Mouse (Mus musculus) forebrain, embryonic 12.5 days (tissue): ENCODE measurements around the gene Dpep1. TPM values are rescaled to one million over a fixed set of nuclear protein-coding genes. Genes with fewer than 3 reads are reported as not detected.
A peak's percentile ranks its signal among the peaks of the same experiment; 100 is the strongest.
"Not testable (repeated sequence)": the region's sequence is repeated elsewhere in the genome, so short reads cannot be mapped to it uniquely, and the experiment has no call there.

Experiments used
- ATAC-seq: fragments of 200-750 bp; cut with Nextera tagmentation; 2 replicates; pipeline ENCODE4 v1.8.0; 2017; ENCODE audit warnings: moderate TSS enrichment; ENCODE audit not compliant: low FRiP score
- H3K27ac ChIP-seq: fragments of 300-500 bp; sonication (generic); 2 replicates; pipeline ENCODE4 v1.5.1; 2016; ENCODE audit warnings: mild to moderate bottlenecking
- H3K27me3 ChIP-seq: fragments of 300-500 bp; sonication (generic); 2 replicates; pipeline ENCODE4 v1.6.1; 2016; ENCODE audit warnings: mild to moderate bottlenecking
- H3K36me3 ChIP-seq: fragments of 300-500 bp; sonication (generic); replicated peaks from 2 replicates; pipeline ENCODE4 v1.6.1; 2016; ENCODE audit warnings: mild to moderate bottlenecking
- H3K4me1 ChIP-seq: fragments of 300-500 bp; sonication (generic); 2 replicates; pipeline ENCODE4 v1.6.1; 2016
- H3K4me2 ChIP-seq: fragments of 300-500 bp; sonication (generic); 2 replicates; pipeline ENCODE4 v1.6.1; 2016; ENCODE audit warnings: mild to moderate bottlenecking, moderate library complexity
- H3K4me3 ChIP-seq: fragments of 300-500 bp; sonication (generic); replicated peaks from 2 replicates; pipeline ENCODE4 v1.5.1; 2016; ENCODE audit warnings: mild to moderate bottlenecking
- H3K9ac ChIP-seq: fragments of 300-500 bp; sonication (generic); 2 replicates; pipeline ENCODE4 v1.6.1; 2016; ENCODE audit warnings: mild to moderate bottlenecking
- H3K9me3 ChIP-seq: fragments of 300-500 bp; sonication (generic); 2 replicates; pipeline ENCODE4 v1.6.1; 2016
- WGBS: fragments of 180-500 bp; shearing (Covaris S2); methylation state at CpG from one replicate; pipeline ENCODE4 v1.1.7; 2016; 5-methylcytosine and 5-hydroxymethylcytosine counted together
- polyA plus RNA-seq: library from polyadenylated mRNA; unstranded; fragments of >200 nt; fragmentation: Nextera tagmentation; extraction: Ambion mirVana; gene quantifications from 2 replicates; pipeline ENCODE4 v1.2.1, GENCODE M21; 2016

Gene Dpep1
- polyA plus RNA-seq, 1 experiment from 2014 or later = 0.52 TPM

- ATAC-seq = no peak
- Histone ChIP-seq H3K36me3 (no peaks in the 10 kb centered on the region), H3K4me1 (no peaks in the 10 kb centered on the region), H3K9ac (no peak overlapping the region), H3K27me3 (no peaks in the 10 kb centered on the region), H3K4me3 (no peak overlapping the region), H3K27ac (no peak overlapping the region), H3K9me3 (peaks cover 12% of the 10 kb centered on the region; the same call in 1 of the 2 replicates), H3K4me2 (no peak overlapping the region)
- WGBS = 70% methylated on average over 3 of the region's 3 CpGs
These were observed 4.7 kb upstream of the Dpep1 start for GRCm38 (mm10) chr8:123181391-123181790.

GRCm38 (mm10) chr8:123188006-123188405, 2.0 kb downstream of the Dpep1 start:
- no peak overlapping the region for H3K4me3 ChIP-seq
- no peaks in the 10 kb centered on the region for H3K9me3 ChIP-seq
- peaks cover 5% of the 10 kb centered on the region; the same call in 1 of the 2 replicates for H3K4me1 ChIP-seq
- H3K27ac ChIP-seq = no peak overlapping the region
- H3K9ac ChIP-seq = no peak overlapping the region
- ATAC-seq = no peak
- WGBS = 86% methylated on average over 2 of the region's 2 CpGs
- H3K4me2 ChIP-seq = no peak overlapping the region
- H3K36me3 ChIP-seq = no peaks in the 10 kb centered on the region
- no peaks in the 10 kb centered on the region; the same call in 1 of the 2 replicates for H3K27me3 ChIP-seq

- no peak overlapping the region for H3K4me3 ChIP-seq
- no peak overlapping the region for H3K9ac ChIP-seq
- WGBS = 82% methylated on average over 7 of the region's 7 CpGs
- H3K27ac ChIP-seq = no peak overlapping the region
- no peaks in the 10 kb centered on the region for H3K36me3 ChIP-seq
- no peak for ATAC-seq
- H3K4me2 ChIP-seq = no peak overlapping the region
- H3K27me3 ChIP-seq = no peaks in the 10 kb centered on the region; the same call in 1 of the 2 replicates
- H3K9me3 ChIP-seq = no peaks in the 10 kb centered on the region
- H3K4me1 ChIP-seq = peaks cover 5% of the 10 kb centered on the region; the same call in 1 of the 2 replicates
These were observed 2.8 kb downstream of the Dpep1 start for GRCm38 (mm10) chr8:123188841-123189240.

- H3K9me3 ChIP-seq = no peaks in the 10 kb centered on the region
- H3K4me1 ChIP-seq = peaks cover 5% of the 10 kb centered on the region; the same call in 1 of the 2 replicates
- H3K36me3 ChIP-seq = no peaks in the 10 kb centered on the region
- no peak overlapping the region for H3K4me3 ChIP-seq
- ATAC-seq = no peak
- H3K27me3 ChIP-seq = no peaks in the 10 kb centered on the region; the same call in 1 of the 2 replicates
- no peak overlapping the region for H3K27ac ChIP-seq
- H3K9ac ChIP-seq = no peak overlapping the region
- no peak overlapping the region for H3K4me2 ChIP-seq
- 3% methylated on average over 9 of the region's 9 CpGs for WGBS
These were observed 4.6 kb downstream of the Dpep1 start for GRCm38 (mm10) chr8:123190678-123191077.

- ATAC-seq = no peak
- H3K27me3 ChIP-seq = no peaks in the 10 kb centered on the region; the same call in 1 of the 2 replicates
- no peaks in the 10 kb centered on the region for H3K9me3 ChIP-seq
- H3K4me1 ChIP-seq = peaks cover 5% of the 10 kb centered on the region; the same call in 1 of the 2 replicates
- H3K4me3 ChIP-seq = no peak overlapping the region
- no peak overlapping the region for H3K9ac ChIP-seq
- no peak overlapping the region for H3K4me2 ChIP-seq
- WGBS = 60% methylated on average over 7 of the region's 8 CpGs
- no peaks in the 10 kb centered on the region for H3K36me3 ChIP-seq
- no peak overlapping the region for H3K27ac ChIP-seq
These were observed 5.9 kb downstream of the Dpep1 start for GRCm38 (mm10) chr8:123191908-123192307.

GRCm38 (mm10) chr8:123193771-123194170, 7.7 kb downstream of the Dpep1 start:
- Histone ChIP-seq H3K4me2 (no peak overlapping the region), H3K27me3 (no peaks in the 10 kb centered on the region; the same call in 1 of the 2 replicates), H3K9me3 (no peaks in the 10 kb centered on the region), H3K9ac (no peak overlapping the region), H3K27ac (no peak overlapping the region), H3K4me3 (no peak overlapping the region), H3K36me3 (no peaks in the 10 kb centered on the region), H3K4me1 (peaks cover 5% of the 10 kb centered on the region; the same call in 1 of the 2 replicates)
- ATAC-seq = no peak
- 89% methylated on average over 9 of the region's 9 CpGs for WGBS

GRCm38 (mm10) chr8:123197016-123197415, 11.0 kb downstream of the Dpep1 start:
- H3K27me3 ChIP-seq, H3K4me1 ChIP-seq, H3K9ac ChIP-seq, H3K27ac ChIP-seq, H3K36me3 ChIP-seq, H3K4me3 ChIP-seq, H3K4me2 ChIP-seq, H3K9me3 ChIP-seq, ATAC-seq: not testable (repeated sequence)
- WGBS = 85% methylated on average over 5 of the region's 5 CpGs

- no peak overlapping the region for H3K9ac ChIP-seq
- no peak overlapping the region for H3K4me3 ChIP-seq
- no peaks in the 10 kb centered on the region for H3K9me3 ChIP-seq
- 0 out of 2 replicates have a peak, but pooled peaks cover 6% of the 10 kb centered on the region for H3K27me3 ChIP-seq
- H3K4me2 ChIP-seq = no peak overlapping the region
- H3K27ac ChIP-seq = no peak overlapping the region
- WGBS = 76% methylated on average over 14 of the region's 14 CpGs
- H3K4me1 ChIP-seq = no peaks in the 10 kb centered on the region
- H3K36me3 ChIP-seq = peaks cover 4% of the 10 kb centered on the region
- no peak for ATAC-seq
These were observed 13.8 kb downstream of the Dpep1 start for GRCm38 (mm10) chr8:123199864-123200263.

GRCm38 (mm10) chr8:123202288-123202687, 16.2 kb downstream of the Dpep1 start:
- H3K4me3 ChIP-seq = no peak overlapping the region
- peaks cover 25% of the 10 kb centered on the region for H3K36me3 ChIP-seq
- H3K27ac ChIP-seq = no peak overlapping the region
- no peak overlapping the region for H3K9ac ChIP-seq
- H3K9me3 ChIP-seq = no peaks in the 10 kb centered on the region
- ATAC-seq = no peak
- 0 out of 2 replicates have a peak, but pooled peaks cover 6% of the 10 kb centered on the region for H3K27me3 ChIP-seq
- 32% methylated on average over 5 of the region's 5 CpGs for WGBS
- H3K4me2 ChIP-seq = no peak overlapping the region
- H3K4me1 ChIP-seq = no peaks in the 10 kb centered on the region

- ATAC-seq = no peak
- H3K4me3 ChIP-seq = no peak overlapping the region
- H3K4me1 ChIP-seq = no peaks in the 10 kb centered on the region
These were observed 17.5 kb downstream of the Dpep1 start for GRCm38 (mm10) chr8:123203571-123203970.

GRCm38 (mm10) chr8:123211876-123212275, 25.8 kb downstream of the Dpep1 start:
- Histone ChIP-seq H3K9me3 (no peaks in the 10 kb centered on the region), H3K27ac (no peak overlapping the region), H3K4me1 (peaks cover 25% of the 10 kb centered on the region), H3K27me3 (no peaks in the 10 kb centered on the region), H3K36me3 (peaks cover 35% of the 10 kb centered on the region), H3K9ac (peak overlapping the region; percentile 80), H3K4me3 (peak overlapping the region; percentile 74), H3K4me2 (peak overlapping the region; percentile 86)
- WGBS = 56% methylated on average over 10 of the region's 10 CpGs
- no peak for ATAC-seq

More at GRCm38 (mm10) chr8:123203571-123203970, 17.5 kb downstream of the Dpep1 start:
- no peak overlapping the region for H3K4me2 ChIP-seq
- H3K27me3 ChIP-seq = 0 out of 2 replicates have a peak, but pooled peaks cover 6% of the 10 kb centered on the region
- no peaks in the 10 kb centered on the region for H3K9me3 ChIP-seq
- no peak overlapping the region for H3K27ac ChIP-seq
- H3K9ac ChIP-seq = no peak overlapping the region
- WGBS = 93% methylated on average over 3 of the region's 3 CpGs
- H3K36me3 ChIP-seq = peaks cover 38% of the 10 kb centered on the region

- ATAC-seq = peak; percentile 95
- Histone ChIP-seq H3K4me1 (peaks cover 25% of the 10 kb centered on the region), H3K4me2 (peak within 1 kb of the TSS; percentile 86), H3K9ac (peak within 1 kb of the TSS; percentile 80), H3K36me3 (peaks cover 29% of the 10 kb centered on the region), H3K4me3 (peak within 1 kb of the TSS; percentile 74), H3K27me3 (no peaks in the 10 kb centered on the region), H3K27ac (peak within 1 kb of the TSS; percentile 32; the same call in 1 of the 2 replicates), H3K9me3 (no peaks in the 10 kb centered on the region)
- under 1% methylated on average over 76 of the region's 76 CpGs for WGBS
These were observed 26.5 kb downstream of the Dpep1 start, which contains the start of the genes Chmp1a and Spata33 for GRCm38 (mm10) chr8:123212321-123213117. Gene Chmp1a, minus strand, starts transcription at chr8:123212763. Gene Spata33, plus strand, starts transcription at chr8:123212832.
